Mouse (Mus musculus) midbrain, embryonic 14.5 days (tissue): ENCODE measurements around the gene Syn3. TPM values are rescaled to one million over a fixed set of nuclear protein-coding genes. Genes with fewer than 3 reads are reported as not detected.

Experiments
- ATAC-seq: fragments of 200-750 bp; cut with Nextera tagmentation; 2 replicates; pipeline ENCODE4 v1.8.0; 2017; ENCODE audit warnings: moderate number of reproducible peaks, moderate library complexity; ENCODE audit not compliant: low FRiP score, low TSS enrichment
- DNase-seq: peaks from one replicate; pipeline ENCODE4 v3.0.0-alpha.2; 2015
- H3K27ac ChIP-seq: fragments of 300-500 bp; sonication (generic); replicated peaks from 2 replicates; pipeline ENCODE4 v1.5.1; 2014; ENCODE audit warnings: mild to moderate bottlenecking, low read depth, low read length, moderate library complexity
- H3K27me3 ChIP-seq: fragments of 300-500 bp; sonication (generic); 2 replicates; pipeline ENCODE4 v1.6.1; 2014; ENCODE audit warnings: low read length, control low read depth, mixed read lengths; ENCODE audit not compliant: control insufficient read depth, insufficient read depth
- H3K36me3 ChIP-seq: fragments of 300-500 bp; sonication (generic); 2 replicates; pipeline ENCODE4 v1.6.1; 2014; ENCODE audit warnings: low read length, control low read depth; ENCODE audit not compliant: control insufficient read depth, insufficient read depth
- H3K4me1 ChIP-seq: fragments of 300-500 bp; sonication (generic); 2 replicates; pipeline ENCODE4 v1.6.1; 2014; ENCODE audit warnings: mild to moderate bottlenecking, antibody characterized with exemption, low read length, control low read depth; ENCODE audit not compliant: control insufficient read depth, insufficient read depth
- H3K4me2 ChIP-seq: fragments of 300-500 bp; sonication (generic); 2 replicates; pipeline ENCODE4 v1.6.1; 2014; ENCODE audit warnings: mild to moderate bottlenecking, low read length, moderate library complexity
- H3K4me3 ChIP-seq: fragments of 300-500 bp; sonication (generic); replicated peaks from 2 replicates; pipeline ENCODE4 v1.5.1; 2014; ENCODE audit warnings: low read depth, low read length
- H3K9ac ChIP-seq: fragments of 300-500 bp; sonication (generic); replicated peaks from 2 replicates; pipeline ENCODE4 v1.6.1; 2014; ENCODE audit warnings: mild to moderate bottlenecking, low read length, moderate library complexity
- H3K9me3 ChIP-seq: fragments of 300-500 bp; sonication (generic); 2 replicates; pipeline ENCODE4 v1.6.1; 2016; ENCODE audit warnings: low read length, control low read depth, mixed read lengths; ENCODE audit not compliant: control insufficient read depth
- WGBS: fragments of 180-500 bp; shearing (Covaris S2); extraction: QIAGEN DNeasy Blood & Tissue Kit; methylation state at CpG from one replicate; pipeline ENCODE4 v1.1.7; 2014; 5-methylcytosine and 5-hydroxymethylcytosine counted together
- polyA plus RNA-seq: library from polyadenylated mRNA; unstranded; fragments of >200 nt; fragmentation: Nextera tagmentation; extraction: Ambion mirVana; gene quantifications from 2 replicates; pipeline ENCODE4 v1.2.1, GENCODE M21; 2014

Gene Syn3
- polyA plus RNA-seq, 1 experiment from 2014 or later: 25.6 TPM

- Histone ChIP-seq H3K4me3 (no peak overlapping the region), H3K9me3 (no peaks in the 10 kb centered on the region), H3K27ac (no peak overlapping the region), H3K36me3 (no peaks in the 10 kb centered on the region), H3K27me3 (no peaks in the 10 kb centered on the region), H3K9ac (no peak overlapping the region), H3K4me2 (no peak overlapping the region), H3K4me1 (no peaks in the 10 kb centered on the region)
- 71% methylated on average over 5 of the region's 5 CpGs for WGBS
- DNase-seq (no peak), ATAC-seq (no peak)
Measured at GRCm38 (mm10) chr10:86318552-86319140, 180.1 kb downstream of the Syn3 start.

- Histone ChIP-seq H3K9me3 (no peaks in the 10 kb centered on the region), H3K4me2 (no peak overlapping the region), H3K27me3 (no peaks in the 10 kb centered on the region), H3K4me3 (no peak overlapping the region), H3K4me1 (no peaks in the 10 kb centered on the region), H3K27ac (no peak overlapping the region), H3K9ac (no peak overlapping the region), H3K36me3 (no peaks in the 10 kb centered on the region)
- WGBS: 75% methylated on average over 7 of the region's 7 CpGs
- ATAC-seq: no peak
- no peak for DNase-seq
Measured at GRCm38 (mm10) chr10:86317633-86318032, 181.1 kb downstream of the Syn3 start.

- 65% methylated on average over 3 of the region's 3 CpGs for WGBS
- Histone ChIP-seq H3K27ac (no peak overlapping the region), H3K9me3 (no peaks in the 10 kb centered on the region), H3K4me2 (no peak overlapping the region), H3K36me3 (no peaks in the 10 kb centered on the region), H3K27me3 (no peaks in the 10 kb centered on the region), H3K4me1 (no peaks in the 10 kb centered on the region), H3K9ac (no peak overlapping the region), H3K4me3 (no peak overlapping the region)
- DNase-seq (no peak), ATAC-seq (no peak)
Measured at GRCm38 (mm10) chr10:86315513-86315912, 183.2 kb downstream of the Syn3 start.

- no peaks in the 10 kb centered on the region for H3K27me3 ChIP-seq
- H3K9me3 ChIP-seq: no peaks in the 10 kb centered on the region
- 79% methylated on average over 1 of the region's 1 CpGs for WGBS
- no peaks in the 10 kb centered on the region for H3K4me1 ChIP-seq
- no peak overlapping the region for H3K27ac ChIP-seq
- no peak overlapping the region for H3K9ac ChIP-seq
- no peak for DNase-seq
- H3K36me3 ChIP-seq: no peaks in the 10 kb centered on the region
- H3K4me3 ChIP-seq: no peak overlapping the region
- H3K4me2 ChIP-seq: no peak overlapping the region
- no peak for ATAC-seq
Measured at GRCm38 (mm10) chr10:86313448-86313847, 185.2 kb downstream of the Syn3 start.

GRCm38 (mm10) chr10:86312976-86313375 lies 185.7 kb downstream of the Syn3 start:
- no peaks in the 10 kb centered on the region for H3K27me3 ChIP-seq
- no peak overlapping the region for H3K4me3 ChIP-seq
- H3K9me3 ChIP-seq: no peaks in the 10 kb centered on the region
- H3K36me3 ChIP-seq: no peaks in the 10 kb centered on the region
- H3K9ac ChIP-seq: no peak overlapping the region
- WGBS: 95% methylated on average over 3 of the region's 3 CpGs
- H3K4me2 ChIP-seq: no peak overlapping the region
- ATAC-seq (no peak), DNase-seq (no peak)
- H3K4me1 ChIP-seq: no peaks in the 10 kb centered on the region
- no peak overlapping the region for H3K27ac ChIP-seq

- DNase-seq: no peak
- no peak overlapping the region for H3K27ac ChIP-seq
- no peaks in the 10 kb centered on the region for H3K36me3 ChIP-seq
- H3K4me1 ChIP-seq: no peaks in the 10 kb centered on the region
- no peak overlapping the region for H3K4me2 ChIP-seq
- no peaks in the 10 kb centered on the region for H3K9me3 ChIP-seq
- no peak overlapping the region for H3K9ac ChIP-seq
- no peaks in the 10 kb centered on the region for H3K27me3 ChIP-seq
- no peak overlapping the region for H3K4me3 ChIP-seq
- WGBS: 89% methylated on average over 6 of the region's 6 CpGs
- ATAC-seq: no peak
Measured at GRCm38 (mm10) chr10:86310527-86310926, 188.2 kb downstream of the Syn3 start.

GRCm38 (mm10) chr10:86307235-86307634 lies 191.5 kb downstream of the Syn3 start:
- H3K9ac ChIP-seq: no peak overlapping the region
- no peaks in the 10 kb centered on the region for H3K9me3 ChIP-seq
- no peak overlapping the region for H3K27ac ChIP-seq
- no peak overlapping the region for H3K4me3 ChIP-seq
- ATAC-seq (no peak), DNase-seq (no peak)
- 0 out of 2 replicates have a peak, but pooled peaks cover under 1% of the 10 kb centered on the region for H3K27me3 ChIP-seq
- H3K4me2 ChIP-seq: no peak overlapping the region
- peaks cover 5% of the 10 kb centered on the region for H3K4me1 ChIP-seq
- no peaks in the 10 kb centered on the region for H3K36me3 ChIP-seq
- WGBS: 93% methylated on average over 4 of the region's 4 CpGs

- H3K27ac ChIP-seq: no peak overlapping the region
- no peaks in the 10 kb centered on the region for H3K36me3 ChIP-seq
- H3K4me1 ChIP-seq: peaks cover 13% of the 10 kb centered on the region
- H3K9ac ChIP-seq: no peak overlapping the region
- H3K4me2 ChIP-seq: no peak overlapping the region
- H3K4me3 ChIP-seq: no peak overlapping the region
- H3K27me3 ChIP-seq: peaks cover 14% of the 10 kb centered on the region; the same call in 1 of the 2 replicates
- WGBS: 0% methylated on average over 2 of the region's 2 CpGs
- ATAC-seq (no peak), DNase-seq (no peak)
- no peaks in the 10 kb centered on the region for H3K9me3 ChIP-seq
Measured at GRCm38 (mm10) chr10:86304583-86304982, 194.1 kb downstream of the Syn3 start.

GRCm38 (mm10) chr10:86303495-86303876 lies 195.2 kb downstream of the Syn3 start:
- H3K9ac ChIP-seq: no peak overlapping the region
- ATAC-seq: no peak
- H3K4me2 ChIP-seq: peak overlapping the region; percentile 28; the same call in 1 of the 2 replicates
- H3K27ac ChIP-seq: no peak overlapping the region
- peaks cover 13% of the 10 kb centered on the region for H3K4me1 ChIP-seq
- peaks cover 14% of the 10 kb centered on the region; the same call in 1 of the 2 replicates for H3K27me3 ChIP-seq
- no peaks in the 10 kb centered on the region for H3K36me3 ChIP-seq
- 73% methylated on average over 2 of the region's 2 CpGs for WGBS
- DNase-seq: no peak
- H3K9me3 ChIP-seq: no peaks in the 10 kb centered on the region
- no peak overlapping the region for H3K4me3 ChIP-seq
